Mouse (Mus musculus): ENCODE results near the gene Shisa7. TPM values are rescaled to one million over a fixed set of nuclear protein-coding genes. Genes with fewer than 3 reads are reported as not detected.

Shisa7 gene
- polyA plus RNA-seq (2021; fragmentation: Nextera tagmentation) = 11.2 and 11.4 TPM in 2 replicates
- long read RNA-seq, experiment 1, full-length matches to known transcripts = 1 of 13 reads
- long read RNA-seq, experiment 1, partial matches to known transcripts = 2 of 13 reads
- long read RNA-seq, experiment 1, other reads (novel, unspliced or antisense) = 10 of 13 reads
- long read RNA-seq, experiment 2, partial matches to known transcripts = 0 of 10 reads
- long read RNA-seq, experiment 2, other reads (novel, unspliced or antisense) = 10 of 10 reads

DNA sequence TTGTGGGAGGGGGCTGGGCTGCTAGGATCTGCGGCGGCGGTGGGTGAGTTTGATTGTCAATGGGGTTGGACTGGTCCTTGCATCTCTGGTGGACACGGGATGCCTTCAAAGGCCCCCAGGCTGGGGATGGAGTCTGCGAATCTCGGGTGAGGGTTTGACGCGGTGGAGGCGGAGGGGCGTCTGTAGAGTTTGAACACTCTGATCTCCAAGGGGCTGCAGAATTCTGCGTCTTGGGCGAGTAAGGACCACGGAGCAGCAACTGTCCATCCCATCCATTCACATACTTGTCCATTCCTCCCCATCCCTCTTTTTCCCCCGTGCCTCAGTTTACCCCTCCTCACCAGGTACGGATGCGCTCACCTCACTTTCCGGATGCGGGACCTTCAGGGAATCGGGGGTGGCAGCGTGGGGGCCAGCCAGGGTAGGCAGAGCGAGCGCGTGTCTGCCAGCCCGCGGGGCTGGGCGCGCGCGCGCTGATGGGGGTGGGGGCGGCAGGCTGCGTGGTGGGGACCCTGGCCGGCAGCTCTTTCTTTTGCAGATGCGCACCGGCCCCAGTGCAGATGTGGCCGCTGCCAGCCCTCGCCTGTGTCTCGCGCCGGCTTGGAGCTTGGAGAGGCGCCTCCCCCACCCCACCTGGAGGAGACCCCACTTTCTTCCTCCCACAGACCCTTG is at the start of gene Shisa7:
TSS of gene Shisa7 (minus strand) at position 452 of the 672 bp plus-strand sequence.

DNA sequence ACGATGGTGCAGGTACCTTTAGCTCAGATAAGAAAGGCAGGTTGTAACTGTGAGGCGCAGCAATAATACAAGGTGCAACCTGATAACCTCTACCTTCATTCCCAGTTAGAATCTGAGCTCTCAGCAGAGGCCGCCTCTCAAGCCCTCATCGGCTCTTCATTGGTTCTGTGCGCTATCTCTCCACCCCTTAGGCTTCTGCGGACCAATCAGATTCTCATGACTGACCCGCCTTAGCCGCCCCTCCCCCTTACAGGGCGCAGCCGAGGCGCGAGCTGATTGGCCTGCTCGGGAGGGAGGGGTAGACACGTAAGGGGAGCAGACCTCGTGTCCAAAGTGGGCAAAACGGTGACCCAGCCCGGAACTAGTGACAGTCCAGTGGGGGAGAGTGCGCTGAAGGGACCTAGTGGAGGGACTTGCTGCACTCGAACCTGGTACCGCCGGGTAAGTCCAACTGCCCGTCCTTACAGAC is 32.3 kb upstream of the Shisa7 start, which contains the start of gene Isoc2a:
TSS of gene Isoc2a (plus strand) at position 401 of the 469 bp plus-strand sequence.

DNA sequence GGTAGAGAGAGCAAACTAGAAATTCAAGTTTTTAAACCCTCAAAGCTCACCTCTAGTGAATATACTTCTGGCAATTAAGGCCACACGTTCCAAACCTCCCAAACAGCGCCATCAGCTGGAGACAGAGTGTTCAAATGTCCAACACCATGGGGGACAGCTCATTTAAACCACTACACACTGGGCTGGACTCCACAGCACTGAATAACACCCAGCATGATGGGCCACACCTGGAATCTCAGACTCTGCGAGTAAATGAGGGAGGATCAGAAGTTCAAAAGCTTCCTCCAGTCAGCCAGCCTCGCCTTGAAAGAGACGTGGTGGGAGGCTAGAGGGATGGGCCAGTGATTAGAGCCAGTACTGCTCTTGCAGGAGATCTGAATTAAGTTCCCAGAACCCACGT is 25.6 kb upstream of the Shisa7 start, which contains the start of gene Isoc2b:
TSS of gene Isoc2b (minus strand) at position 126 of the 400 bp plus-strand sequence.

DNA sequence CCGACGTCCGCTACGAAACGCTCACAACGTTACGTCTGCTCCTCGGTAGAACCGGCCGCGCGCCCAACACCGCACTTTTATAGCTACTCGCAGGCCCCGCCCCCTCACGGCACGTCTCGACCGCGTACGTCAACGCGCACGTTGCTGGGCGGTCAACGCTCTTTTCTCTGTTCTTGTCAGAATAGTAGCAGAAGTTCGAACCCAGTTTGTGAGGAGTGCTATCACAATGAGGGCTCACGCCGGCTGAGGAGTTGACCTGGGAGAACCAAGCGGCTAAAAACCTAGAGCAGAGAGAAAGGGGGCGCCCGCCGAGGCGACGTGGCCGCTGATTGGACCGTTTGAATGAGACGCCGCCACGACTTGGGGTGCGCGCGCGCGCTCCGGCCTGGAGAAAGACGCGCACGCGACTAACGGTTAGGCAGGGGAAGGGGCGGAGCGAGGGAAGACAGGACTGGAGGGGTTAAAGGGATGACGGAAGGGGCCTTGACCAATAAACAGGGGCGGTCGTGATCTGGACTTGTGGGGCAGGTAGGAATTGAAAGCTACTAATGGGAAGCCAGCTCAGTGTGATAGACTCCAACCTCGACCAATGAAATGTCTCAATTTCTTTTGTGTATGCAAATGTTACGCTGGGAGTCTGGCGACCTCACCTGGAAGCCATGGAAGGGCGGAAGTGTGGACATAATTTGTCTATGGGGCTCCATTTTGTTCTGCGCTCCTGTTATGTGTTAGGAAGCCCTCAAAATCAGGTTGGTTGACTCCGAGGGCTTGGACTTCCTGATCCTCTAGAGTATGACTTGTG is 32.0 kb downstream of the Shisa7 start, which contains the start of gene Ube2s:
TSS of gene Ube2s (minus strand) at position 288 of the 802 bp plus-strand sequence.

DNA sequence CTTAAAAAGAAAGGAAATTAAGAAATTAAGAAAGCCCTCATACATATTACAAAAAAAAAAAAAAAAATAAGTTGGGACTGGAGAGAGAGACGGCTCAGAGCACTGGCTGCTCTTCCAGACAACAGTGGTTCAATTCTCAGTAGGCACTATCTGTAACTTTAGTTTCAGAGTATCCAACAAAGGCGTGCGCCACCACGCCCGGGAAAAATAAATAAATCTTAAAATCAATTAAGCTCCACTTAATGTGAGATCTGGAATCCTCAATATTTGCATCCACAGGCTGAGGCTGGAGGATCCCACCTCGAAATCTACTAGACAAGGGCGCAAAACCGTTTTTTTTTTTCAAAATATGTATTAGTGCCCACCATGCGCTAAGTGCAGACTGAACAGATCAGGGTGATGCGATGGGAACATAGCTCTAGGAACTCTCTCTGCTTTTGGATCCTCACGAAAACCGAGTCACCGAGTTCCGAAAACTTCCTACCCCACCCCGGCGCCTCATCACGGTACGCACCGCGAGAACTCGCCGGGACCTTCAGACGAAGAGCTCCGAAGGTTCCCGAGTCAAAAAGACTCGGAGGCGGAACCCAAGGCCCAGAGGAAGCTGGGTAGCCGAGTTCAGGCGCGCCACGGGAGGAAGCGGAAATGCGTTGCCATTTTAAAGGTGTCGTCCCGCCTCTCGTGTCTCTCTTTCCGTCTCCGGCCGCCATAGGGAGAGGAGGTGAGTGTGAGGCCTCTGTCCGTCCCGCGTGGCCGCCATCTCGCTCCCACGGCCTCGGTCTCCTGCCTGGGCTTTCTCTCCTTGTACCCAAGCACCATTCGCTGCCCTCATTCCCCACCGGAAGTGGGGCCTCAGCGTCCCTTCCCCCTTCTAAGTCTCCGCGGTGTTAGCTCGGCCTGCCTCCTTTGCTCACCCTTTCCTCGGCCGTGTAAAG is 52.0 kb downstream of the Shisa7 start, which contains the start of gene Rpl28:
TSS of gene Rpl28 (plus strand) at position 597 of the 935 bp plus-strand sequence.

DNA sequence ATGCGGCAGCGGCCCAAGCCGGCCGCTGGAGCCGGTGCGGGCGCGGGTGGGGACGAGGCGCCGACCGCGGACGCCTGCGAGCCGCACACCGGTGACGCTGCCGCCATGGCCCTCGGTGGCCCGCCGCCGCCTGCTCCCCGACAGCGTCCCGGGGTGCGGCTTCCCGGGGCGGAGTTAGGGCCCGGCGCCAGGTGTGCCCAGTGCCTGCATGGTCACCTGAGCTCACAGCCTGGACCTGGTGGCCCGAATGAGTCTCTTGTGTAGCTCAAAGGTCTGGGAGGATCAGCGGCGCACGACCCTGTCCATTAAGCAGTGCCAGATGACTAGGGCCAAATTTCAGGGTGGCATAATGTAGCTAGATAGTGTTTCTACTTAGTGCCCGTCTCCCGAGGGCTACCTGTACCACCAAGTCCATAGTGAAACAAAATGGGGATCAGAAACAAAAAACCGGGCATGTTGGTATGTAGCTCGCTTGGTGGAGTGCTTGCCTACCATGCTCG is 55.0 kb downstream of the Shisa7 start, which contains the start of gene Tmem238:
TSS of gene Tmem238 (minus strand) at position 221 of the 500 bp plus-strand sequence.

DNA sequence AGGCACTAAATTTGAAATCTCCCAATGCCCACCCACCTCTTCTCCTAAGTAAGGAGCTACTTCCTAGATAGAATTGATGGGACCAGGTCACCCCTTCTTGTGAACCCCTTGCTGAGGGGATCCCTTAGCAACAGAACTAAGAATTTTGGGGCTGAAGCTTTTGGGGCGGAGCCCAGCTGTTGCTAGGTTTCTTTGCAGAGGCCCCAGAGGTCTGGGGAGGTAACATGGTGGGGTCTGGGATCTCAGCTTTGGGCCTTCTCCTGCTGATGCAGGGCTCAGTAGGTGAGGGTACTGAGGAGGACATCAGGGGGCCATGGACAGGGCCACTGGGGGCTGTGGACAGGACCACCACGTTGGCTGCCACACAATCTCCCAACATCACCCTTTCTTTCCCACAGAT is 61.7 kb downstream of the Shisa7 start, which contains the start of the genes Il11 and Tmem190:
TSS of gene Il11 (minus strand) at position 101 of the 400 bp plus-strand sequence.
TSS of gene Tmem190 (plus strand) at position 179 of the 400 bp plus-strand sequence.

Other genes with a start within 250 kb of the Shisa7 start
- gene Ptprh, start 240.7 kb downstream of the Shisa7 start, polyA plus RNA-seq (2021; fragmentation: Nextera tagmentation) = 0.26 and 0.45 TPM in 2 replicates
- gene Tmem86b, start 213.3 kb downstream of the Shisa7 start, polyA plus RNA-seq (2021; fragmentation: Nextera tagmentation) = 0.40 TPM in 2 replicates
- 4.6 and 8.6 TPM in 2 replicates for gene Ppp6r1, start 185.7 kb downstream of the Shisa7 start, polyA plus RNA-seq (2021; fragmentation: Nextera tagmentation)
- gene Hspbp1, start 159.6 kb downstream of the Shisa7 start, polyA plus RNA-seq (2021; fragmentation: Nextera tagmentation) = 128 and 156 TPM in 2 replicates
- gene Brsk1, start 154.1 kb downstream of the Shisa7 start, polyA plus RNA-seq (2021; fragmentation: Nextera tagmentation) = 5.6 and 6.8 TPM in 2 replicates
- 0.25 TPM in 1 of 2 replicates, not detected in the other for gene Tmem150b, start 119.4 kb downstream of the Shisa7 start, polyA plus RNA-seq (2021; fragmentation: Nextera tagmentation)
- 4.4 and 5.7 TPM in 2 replicates for gene Kmt5c, start 104.6 kb downstream of the Shisa7 start, polyA plus RNA-seq (2021; fragmentation: Nextera tagmentation)
- gene Cox6b2, start 91.6 kb downstream of the Shisa7 start, polyA plus RNA-seq (2021; fragmentation: Nextera tagmentation) = 14.4 and 16.7 TPM in 2 replicates
- gene Fam71e2, start 73.4 kb downstream of the Shisa7 start, polyA plus RNA-seq (2021; fragmentation: Nextera tagmentation) = not detected in 2 replicates
- gene Il11, start 61.8 kb downstream of the Shisa7 start, polyA plus RNA-seq (2021; fragmentation: Nextera tagmentation) = 0.19 and 0.39 TPM in 2 replicates
- not detected in 2 replicates for gene Tmem190, start 61.8 kb downstream of the Shisa7 start, polyA plus RNA-seq (2021; fragmentation: Nextera tagmentation)
- gene Tmem238, start 55.0 kb downstream of the Shisa7 start, polyA plus RNA-seq (2021; fragmentation: Nextera tagmentation) = 3.3 and 11.7 TPM in 2 replicates
- gene Rpl28, start 51.8 kb downstream of the Shisa7 start, polyA plus RNA-seq (2021; fragmentation: Nextera tagmentation) = 1,133 and 1,160 TPM in 2 replicates
- gene Ube2s, start 32.1 kb downstream of the Shisa7 start, polyA plus RNA-seq (2021; fragmentation: Nextera tagmentation) = 17.9 and 212 TPM in 2 replicates
- 20.0 and 27.8 TPM in 2 replicates for gene Isoc2b, start 25.6 kb upstream of the Shisa7 start, polyA plus RNA-seq (2021; fragmentation: Nextera tagmentation)
- gene Isoc2a, start 32.5 kb upstream of the Shisa7 start, polyA plus RNA-seq (2021; fragmentation: Nextera tagmentation) = 0.45 and 1.3 TPM in 2 replicates
- gene Gm36210, start 61.8 kb upstream of the Shisa7 start, polyA plus RNA-seq (2021; fragmentation: Nextera tagmentation) = 0.11 and 0.16 TPM in 2 replicates
- gene Zfp628, start 70.5 kb upstream of the Shisa7 start, polyA plus RNA-seq (2021; fragmentation: Nextera tagmentation) = 0.69 and 2.7 TPM in 2 replicates
- gene Nat14, start 77.3 kb upstream of the Shisa7 start, polyA plus RNA-seq (2021; fragmentation: Nextera tagmentation) = 115 and 129 TPM in 2 replicates
- gene Ssc5d, start 81.1 kb upstream of the Shisa7 start, polyA plus RNA-seq (2021; fragmentation: Nextera tagmentation) = 0.10 and 0.19 TPM in 2 replicates
- 0.28 and 0.50 TPM in 2 replicates for gene Sbk2, start 119.7 kb upstream of the Shisa7 start, polyA plus RNA-seq (2021; fragmentation: Nextera tagmentation)
- gene Sbk3, start 126.5 kb upstream of the Shisa7 start, polyA plus RNA-seq (2021; fragmentation: Nextera tagmentation) = 0.23 TPM in 2 replicates
- gene Zfp579, start 151.5 kb upstream of the Shisa7 start, polyA plus RNA-seq (2021; fragmentation: Nextera tagmentation) = 5.1 and 11.4 TPM in 2 replicates
- gene Zfp524, start 169.7 kb upstream of the Shisa7 start, polyA plus RNA-seq (2021; fragmentation: Nextera tagmentation) = 10.9 and 14.7 TPM in 2 replicates
- gene Fiz1, start 170.0 kb upstream of the Shisa7 start, polyA plus RNA-seq (2021; fragmentation: Nextera tagmentation) = 12.1 and 13.9 TPM in 2 replicates
- gene Gm44973, start 170.8 kb upstream of the Shisa7 start, polyA plus RNA-seq (2021; fragmentation: Nextera tagmentation) = not detected in 2 replicates
- gene Zfp865, start 175.7 kb upstream of the Shisa7 start, polyA plus RNA-seq (2021; fragmentation: Nextera tagmentation) = 1.1 and 4.4 TPM in 2 replicates
- gene Ccdc106, start 175.9 kb upstream of the Shisa7 start, polyA plus RNA-seq (2021; fragmentation: Nextera tagmentation) = 55.0 and 60.1 TPM in 2 replicates
- not detected in 2 replicates for gene 4632433K11Rik, start 189.4 kb upstream of the Shisa7 start, polyA plus RNA-seq (2021; fragmentation: Nextera tagmentation)
- 3.0 and 3.3 TPM in 2 replicates for gene Zfp784, start 193.8 kb upstream of the Shisa7 start, polyA plus RNA-seq (2021; fragmentation: Nextera tagmentation)
- gene Zfp580, start 206.8 kb upstream of the Shisa7 start, polyA plus RNA-seq (2021; fragmentation: Nextera tagmentation) = 4.9 and 24.0 TPM in 2 replicates
- 5.8 and 18.1 TPM in 2 replicates for gene U2af2, start 217.4 kb upstream of the Shisa7 start, polyA plus RNA-seq (2021; fragmentation: Nextera tagmentation)
- 52.2 and 182 TPM in 2 replicates for gene Epn1, start 235.5 kb upstream of the Shisa7 start, polyA plus RNA-seq (2021; fragmentation: Nextera tagmentation)